Mouse (Mus musculus) adrenal gland, adult 18-20 months (tissue): ENCODE results near the gene Tmem81. TPM values are rescaled to one million over a fixed set of nuclear protein-coding genes. Genes with fewer than 3 reads are reported as not detected.

Experiments
- total RNA-seq, 2 experiments: library from RNA; stranded (reverse); gene quantifications; 1 replicate in 1 of 2; 2 replicates in 1 of 2; pipeline ENCODE4 v1.2.3; 2021

The Tmem81 gene
- total RNA-seq, 2 experiments from 2014 or later: 3.3 to 4.0 TPM

Other genes starting within 250 kb of the Tmem81 start
- gene Klhdc8a, start 207.6 kb upstream of the Tmem81 start, total RNA-seq: 100 to 1,000 TPM; 114 to 144 TPM
- 1 to 10 TPM; 4.6 to 6.9 TPM for gene Nuak2, start 190.1 kb upstream of the Tmem81 start, total RNA-seq
- 10 to 100 TPM in 1 of 2 experiments, 1 to 10 TPM in 1; 8.5 to 10.5 TPM for gene Tmcc2, start 114.9 kb upstream of the Tmem81 start, total RNA-seq
- 10 to 100 TPM; 22.4 to 24.3 TPM for gene Dstyk, start 88.7 kb upstream of the Tmem81 start, total RNA-seq
- gene Rbbp5, start 28.9 kb upstream of the Tmem81 start, total RNA-seq: 10 to 100 TPM; 34.6 to 37.8 TPM
- not detected for gene Cntn2, start 37.0 kb downstream of the Tmem81 start, total RNA-seq
- 1 to 10 TPM; 3.4 to 5.2 TPM for gene Nfasc, start 235.6 kb downstream of the Tmem81 start, total RNA-seq